Mouse (Mus musculus) layer of hippocampus, postnatal 10 days (tissue): ENCODE measurements at regions not wholly inside any gene's neighbourhood (a gene's known extent, or its start where the extent isn't known, plus 50 kb on each side); places are given as distances from the start of the nearest gene placed in this dataset.
A peak's percentile ranks its signal among the peaks of the same experiment; 100 is the strongest.

Source experiments
- DNase-seq, 2 experiments: peaks; one replicate each; pipeline ENCODE4 v3.0.0; 2021; ENCODE audit warnings: low spot score in 2 of 2

DNA sequence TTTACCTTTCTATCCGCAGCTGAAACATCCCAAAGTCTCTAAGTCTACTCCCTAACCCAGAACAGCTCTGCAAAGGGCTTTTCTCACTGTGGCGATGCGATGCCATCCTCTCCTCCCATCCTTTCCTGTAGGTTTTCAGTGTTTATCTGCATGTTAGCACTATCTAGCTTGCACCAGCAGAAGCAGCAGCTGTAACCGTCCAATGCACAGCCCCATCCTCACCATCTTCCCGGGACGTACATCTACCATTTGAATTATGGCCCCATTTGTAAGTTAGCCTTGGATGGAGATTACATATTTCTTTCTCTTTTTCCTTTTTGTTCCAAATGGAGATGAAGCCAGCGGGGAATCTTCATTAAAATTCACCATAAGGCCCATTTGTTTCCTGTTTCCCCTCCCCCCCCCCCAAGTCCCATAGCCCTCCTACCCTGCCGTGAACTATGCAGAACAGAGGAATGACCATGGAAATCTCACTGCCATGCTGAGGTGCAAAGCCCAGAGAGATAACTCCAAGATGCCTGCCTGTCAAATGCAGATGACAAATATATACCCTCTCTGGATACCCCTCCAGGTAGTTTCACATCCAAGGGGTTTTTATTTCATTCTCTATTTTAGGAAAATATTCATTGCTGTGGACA lies 525.5 kb upstream of the Id4 start:
- no peak for DNase-seq

DNA sequence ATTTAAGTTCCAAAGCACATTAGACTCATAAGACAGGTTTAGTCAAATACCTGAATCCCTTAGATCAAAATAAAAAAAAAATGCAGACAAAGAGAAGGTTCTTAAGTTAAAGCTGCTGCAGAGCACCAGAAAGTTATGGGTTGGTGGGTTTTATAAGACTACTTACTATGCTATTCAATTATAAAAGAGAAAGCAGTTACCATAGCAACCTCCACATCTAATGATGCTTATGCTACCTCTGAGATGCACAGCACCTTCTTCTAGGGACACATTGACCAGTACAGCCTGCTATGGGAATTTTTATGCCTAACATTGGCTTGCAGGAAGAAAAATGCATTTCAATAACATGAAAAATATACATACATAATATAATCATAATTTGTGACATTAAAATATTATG lies 512.1 kb upstream of the Id4 start:
- DNase-seq = no peak

DNA sequence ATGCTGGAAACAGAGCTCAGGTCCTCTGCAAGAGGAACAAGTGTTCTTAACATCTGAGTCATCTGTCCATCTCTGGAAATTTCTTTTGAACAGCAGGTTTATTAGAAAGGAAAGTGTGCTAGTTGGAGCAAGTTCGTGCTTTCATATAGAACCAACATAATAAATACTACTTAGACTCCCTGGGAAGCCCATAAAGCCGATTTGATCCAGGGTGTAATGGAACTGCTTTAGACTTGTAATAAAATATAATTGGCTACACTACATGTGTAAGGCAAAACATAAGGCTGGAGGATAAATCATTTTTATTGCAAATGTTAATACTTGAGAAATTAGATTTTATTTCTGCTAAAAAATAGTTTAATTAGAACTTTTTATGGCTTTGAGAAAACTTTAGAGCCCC lies 510.0 kb upstream of the Id4 start:
- no peak for DNase-seq

DNA sequence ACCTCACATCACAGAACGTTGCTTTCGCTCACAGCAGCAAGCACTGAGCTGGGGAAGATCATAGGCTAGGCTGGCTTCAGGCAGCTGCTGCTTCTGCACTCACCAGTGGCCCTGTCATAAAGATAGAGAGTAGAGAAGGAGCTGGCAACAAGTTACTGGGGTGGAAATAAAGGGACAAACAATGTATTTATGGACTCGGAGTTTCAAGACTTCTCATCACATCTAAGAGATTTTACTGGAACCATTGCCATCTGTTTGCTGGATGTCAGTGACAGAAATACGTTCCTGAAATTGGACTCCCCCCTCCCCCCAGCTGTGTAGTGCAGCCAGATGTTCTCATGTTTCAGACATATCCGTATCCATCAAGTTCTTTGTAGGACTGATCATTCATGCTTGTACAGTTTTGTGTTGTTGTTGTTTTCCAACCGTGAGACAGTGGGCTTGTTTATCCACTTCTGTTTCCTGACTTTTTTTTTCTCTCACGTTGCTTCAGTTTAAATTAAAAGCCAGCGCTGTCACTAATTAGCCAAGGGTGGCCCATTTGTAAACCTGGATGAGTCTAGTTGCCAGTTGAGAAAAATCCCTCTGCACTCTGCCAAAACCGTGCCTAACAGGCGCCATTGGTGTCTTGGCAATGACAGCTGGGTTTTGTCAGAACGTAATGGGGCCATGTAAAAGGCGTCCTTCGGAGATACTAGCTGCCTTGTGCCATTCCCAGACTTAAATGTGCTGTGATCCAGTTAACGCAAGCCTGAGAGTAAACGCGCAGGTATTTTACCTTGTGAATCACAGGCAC lies 496.0 kb upstream of the Id4 start:
- no peak for DNase-seq

DNA sequence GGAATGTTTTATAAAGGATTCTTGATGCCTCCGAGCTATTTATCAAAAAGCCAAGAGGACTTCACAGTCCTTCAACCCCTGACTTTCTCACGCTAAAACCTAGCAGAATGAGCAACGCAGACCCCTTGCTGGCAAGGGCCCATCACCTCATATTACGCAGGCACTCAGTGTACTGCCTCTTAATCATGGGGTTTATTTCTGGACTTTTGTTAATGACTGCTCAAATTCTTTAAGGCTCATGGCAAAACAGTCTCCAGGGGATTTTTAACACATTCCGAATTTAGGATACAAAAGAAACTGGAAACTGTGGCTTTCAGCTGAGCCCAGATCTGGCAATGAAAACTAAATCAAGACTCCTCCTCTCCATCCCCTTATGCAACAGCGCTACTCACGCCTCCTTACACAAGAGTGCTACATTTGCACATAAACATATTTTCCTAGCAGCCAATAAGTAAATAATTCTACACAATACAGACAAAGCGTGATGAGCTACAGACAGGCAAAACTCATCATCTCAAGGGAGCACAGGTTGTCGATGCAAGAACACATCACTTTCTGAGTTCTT lies 492.0 kb upstream of the Id4 start:
- no peak for DNase-seq

DNA sequence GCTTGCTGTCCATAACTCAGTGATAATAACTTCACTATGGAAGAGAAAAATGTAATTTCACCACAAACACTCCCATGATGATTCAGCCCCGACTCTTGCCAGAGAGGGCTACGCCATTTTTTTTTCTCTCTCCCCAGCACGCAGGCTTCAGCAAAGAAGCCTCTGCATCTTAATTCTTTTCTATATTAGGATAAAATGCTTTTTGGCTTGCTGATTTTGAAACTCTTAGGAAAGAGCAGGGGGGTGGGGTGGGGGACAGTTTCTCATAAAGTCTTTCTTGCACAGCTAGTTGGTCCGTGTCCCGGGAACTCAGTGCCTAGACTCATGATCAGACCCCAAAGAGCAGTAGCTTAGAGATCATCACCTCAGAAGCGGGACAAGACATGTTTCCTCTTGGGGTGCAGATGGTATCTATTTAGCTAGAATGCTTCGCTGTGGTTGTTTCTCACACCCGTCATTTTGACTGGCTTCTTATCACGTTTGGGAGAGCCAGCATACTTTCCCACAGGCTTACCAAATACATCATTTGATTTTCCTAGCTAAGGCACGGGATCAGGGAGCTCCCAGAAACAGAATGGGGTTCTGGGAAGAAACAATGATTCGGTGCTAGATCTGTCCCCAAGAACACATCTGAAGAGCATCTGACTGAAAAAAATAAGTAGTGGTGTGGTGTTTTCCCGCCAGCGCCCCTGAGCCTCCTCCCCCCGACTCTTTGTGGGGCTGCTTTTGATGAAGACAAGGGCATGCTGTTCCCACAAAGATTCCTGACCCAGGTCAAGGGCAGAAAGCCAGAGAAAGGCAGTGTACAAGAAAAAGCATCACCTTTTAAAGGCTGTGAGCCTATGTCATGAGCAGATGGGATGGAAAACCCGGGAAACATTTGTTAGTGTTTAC lies 483.6 kb upstream of the Id4 start:
- peak; percentile 5 to 13 for DNase-seq

DNA sequence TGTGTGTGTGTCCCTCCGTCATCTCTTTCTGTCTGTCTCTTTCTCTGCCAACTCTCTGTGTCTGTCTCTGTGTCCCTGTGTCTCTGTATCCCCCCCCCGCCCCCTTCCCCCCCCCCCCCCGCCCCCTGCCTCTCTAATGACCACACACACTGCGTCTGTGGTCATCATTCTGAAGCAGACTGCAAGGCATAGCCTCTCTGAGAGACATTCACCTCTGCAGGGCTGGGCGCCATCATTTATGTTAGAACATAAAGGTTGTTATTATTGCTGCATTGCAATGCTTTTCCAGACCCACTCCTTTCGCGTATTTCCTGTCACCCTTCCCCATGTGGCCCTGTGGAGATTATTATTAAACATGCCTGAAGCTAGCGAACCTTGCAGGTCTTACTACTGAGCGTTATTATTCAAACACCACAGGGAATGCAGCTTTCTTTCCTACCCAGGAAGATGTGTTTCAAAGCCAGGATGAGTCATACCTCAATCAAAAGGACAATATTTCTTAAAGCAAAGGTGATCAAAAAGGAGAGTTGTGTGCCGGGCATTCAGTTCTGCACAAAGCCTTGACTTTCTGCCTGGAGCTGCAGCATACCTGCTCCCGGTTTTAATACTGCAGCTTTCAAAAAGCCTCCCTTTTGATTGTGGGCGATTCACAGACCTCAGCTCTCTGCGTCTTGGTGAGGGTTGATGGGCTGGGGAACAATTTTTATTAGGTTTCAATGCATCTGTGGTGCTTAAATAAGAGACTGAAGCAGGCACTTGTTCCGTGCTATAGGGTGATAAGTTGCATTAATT lies 482.6 kb upstream of the Id4 start:
- no peak for DNase-seq

DNA sequence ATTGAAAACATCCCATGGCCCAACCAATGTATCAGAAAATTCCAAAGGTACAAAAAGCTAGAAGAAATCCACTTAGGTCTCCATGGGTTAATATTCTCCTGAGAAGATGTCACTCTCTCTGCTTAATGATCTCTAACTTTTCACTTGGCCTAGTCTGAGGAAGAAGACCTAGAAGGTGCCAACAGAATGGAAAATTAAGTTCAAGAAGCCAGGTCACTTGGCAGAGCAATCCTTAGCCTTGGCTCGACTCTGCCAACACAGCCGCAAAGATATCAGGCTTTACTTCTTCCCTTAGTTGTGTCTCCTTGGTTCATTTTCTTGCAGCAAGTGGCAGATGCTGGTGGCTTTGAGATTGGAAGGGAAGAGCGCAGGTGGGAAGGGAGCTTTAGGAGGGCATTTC lies 476.6 kb upstream of the Id4 start:
- DNase-seq = no peak

DNA sequence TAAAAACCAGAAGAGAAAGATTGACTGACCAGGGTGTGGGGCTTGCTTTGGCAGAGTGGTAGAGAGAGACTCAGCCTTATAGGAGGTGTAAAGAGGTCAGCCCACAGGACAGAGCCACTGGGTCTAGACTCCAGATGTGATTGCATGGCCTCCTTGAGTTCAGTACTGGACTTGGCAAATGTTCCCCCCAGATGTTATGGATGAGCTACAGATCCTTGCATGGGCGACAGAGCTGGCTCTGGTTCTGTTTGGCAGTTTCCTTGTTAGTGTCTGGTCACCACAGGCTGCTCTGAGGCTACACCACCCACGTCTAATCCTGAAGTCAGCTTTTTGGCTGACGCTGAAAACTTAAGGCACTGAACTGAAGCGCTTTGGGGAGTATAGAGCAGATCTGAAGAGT lies 463.2 kb upstream of the Id4 start:
- no peak for DNase-seq

DNA sequence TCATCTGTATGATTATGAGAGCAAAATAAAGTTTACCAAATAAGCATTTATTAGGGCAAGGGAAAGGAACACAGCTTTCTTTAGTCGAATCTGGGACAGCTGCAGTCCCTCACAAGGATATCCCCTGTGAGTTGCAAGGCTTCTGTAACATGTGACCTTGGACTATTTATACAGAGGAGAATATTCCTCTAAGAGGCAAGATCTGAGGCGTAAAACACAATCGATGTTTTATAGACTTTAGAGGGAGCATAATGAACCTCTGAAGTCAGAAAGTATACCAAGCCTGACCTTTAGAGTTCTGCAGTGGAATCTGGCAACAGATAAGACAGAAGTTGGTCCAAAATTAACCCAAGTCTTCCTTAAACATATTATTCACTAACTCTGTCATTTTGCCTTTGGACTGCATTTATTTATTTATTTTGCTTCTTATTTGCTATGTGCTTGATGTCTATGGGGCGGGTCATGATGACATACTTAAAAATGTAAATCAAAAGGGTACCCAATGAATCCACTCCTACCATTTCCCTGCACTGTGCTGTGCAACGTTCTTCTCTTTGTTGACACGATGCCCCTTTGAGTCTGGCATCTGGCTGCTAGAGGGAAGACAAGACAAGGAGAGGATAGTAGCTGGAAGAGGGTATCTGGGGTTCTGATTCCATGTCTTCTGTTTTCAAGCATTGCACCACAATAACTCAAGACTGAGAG lies 449.2 kb upstream of the Id4 start:
- DNase-seq = no peak

DNA sequence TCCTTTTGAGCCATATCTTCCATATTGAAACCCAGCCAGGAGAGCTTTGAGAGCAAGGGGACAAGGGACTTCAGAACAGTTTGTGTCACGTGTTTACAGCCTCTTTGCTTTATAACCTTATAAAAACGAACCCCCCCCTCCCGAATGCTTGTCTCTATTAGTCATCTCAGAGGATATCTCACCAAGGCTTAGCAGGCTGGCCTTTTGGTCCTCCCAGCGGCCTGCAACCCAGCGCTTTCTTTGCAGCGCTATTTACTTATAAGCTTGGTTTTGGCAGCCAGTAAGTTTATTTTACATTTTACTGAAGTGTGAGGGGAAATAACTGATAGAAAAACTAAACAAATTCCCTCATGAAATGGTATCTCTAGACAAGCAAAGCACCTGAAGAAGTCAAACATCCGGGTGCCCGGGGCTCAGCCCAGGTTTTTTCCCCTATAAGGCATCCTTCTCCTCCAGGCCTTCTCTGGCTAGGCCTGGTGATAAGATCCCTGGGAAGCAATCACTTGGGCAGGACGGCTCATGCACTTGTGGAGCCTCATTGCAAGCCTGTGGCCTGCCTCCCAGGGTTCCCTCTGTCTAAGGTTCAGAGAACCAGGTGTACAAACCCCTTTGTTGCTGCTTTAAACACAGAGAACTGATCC lies 442.0 kb upstream of the Id4 start:
- no peak for DNase-seq

DNA sequence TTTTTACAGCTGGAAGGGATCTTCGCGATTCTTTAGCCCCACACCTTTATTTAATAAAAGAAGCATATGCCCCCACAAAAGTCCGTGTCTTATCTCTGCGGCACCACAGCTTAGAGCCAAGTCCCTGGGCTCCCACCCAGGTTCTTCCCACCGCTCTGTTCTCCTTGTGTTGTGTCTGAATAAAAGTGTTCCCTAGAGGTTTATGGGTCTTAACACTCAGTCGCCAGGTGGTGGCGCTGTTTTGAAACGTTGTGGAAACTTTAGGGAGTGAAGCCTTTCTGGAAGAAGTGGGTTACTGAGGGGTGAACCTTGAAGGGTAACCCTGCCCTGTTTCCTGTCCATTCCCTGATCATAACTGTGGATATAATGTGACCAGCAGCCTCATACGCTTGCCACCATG lies 424.5 kb upstream of the Id4 start:
- DNase-seq = peak; percentile 64 to 71

DNA sequence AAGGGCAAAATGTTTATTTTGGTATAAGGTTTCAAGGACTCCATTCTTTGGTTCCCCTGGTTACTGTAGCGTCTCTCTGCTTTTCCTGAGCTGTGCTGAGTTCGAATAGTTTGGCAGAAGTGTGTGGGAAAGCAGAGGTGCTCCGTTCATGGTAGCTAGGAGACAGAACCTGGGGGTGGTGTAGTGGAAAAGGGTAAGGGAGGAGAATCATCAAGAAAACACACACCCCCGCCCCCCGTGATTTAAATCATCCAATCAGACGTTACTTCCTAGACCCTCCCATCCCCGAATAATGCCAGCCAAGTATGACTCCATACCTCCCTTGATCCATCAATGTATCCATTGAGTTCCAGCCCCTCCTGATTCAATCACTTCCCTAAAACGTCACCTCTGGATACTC lies 418.6 kb upstream of the Id4 start:
- DNase-seq = no peak

DNA sequence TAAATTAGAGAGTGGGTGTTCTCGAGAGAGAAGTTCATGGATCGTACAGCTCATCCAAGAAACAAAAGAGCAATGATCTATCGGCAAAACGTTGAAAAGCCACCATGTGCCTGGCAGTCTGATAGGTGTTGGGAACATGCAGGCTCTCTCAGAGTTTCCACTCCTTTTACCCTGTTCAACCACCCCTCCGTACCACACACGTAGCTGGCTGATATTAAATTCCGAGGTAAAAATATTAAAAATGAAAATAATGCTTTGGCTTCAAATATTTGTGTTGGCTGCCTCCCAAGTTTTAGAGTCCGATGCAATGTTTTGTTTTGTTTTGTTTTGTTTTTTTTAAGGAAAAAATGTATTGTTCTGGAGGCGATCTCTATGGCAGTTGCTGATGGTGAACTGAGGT lies 418.0 kb upstream of the Id4 start:
- DNase-seq = no peak

DNA sequence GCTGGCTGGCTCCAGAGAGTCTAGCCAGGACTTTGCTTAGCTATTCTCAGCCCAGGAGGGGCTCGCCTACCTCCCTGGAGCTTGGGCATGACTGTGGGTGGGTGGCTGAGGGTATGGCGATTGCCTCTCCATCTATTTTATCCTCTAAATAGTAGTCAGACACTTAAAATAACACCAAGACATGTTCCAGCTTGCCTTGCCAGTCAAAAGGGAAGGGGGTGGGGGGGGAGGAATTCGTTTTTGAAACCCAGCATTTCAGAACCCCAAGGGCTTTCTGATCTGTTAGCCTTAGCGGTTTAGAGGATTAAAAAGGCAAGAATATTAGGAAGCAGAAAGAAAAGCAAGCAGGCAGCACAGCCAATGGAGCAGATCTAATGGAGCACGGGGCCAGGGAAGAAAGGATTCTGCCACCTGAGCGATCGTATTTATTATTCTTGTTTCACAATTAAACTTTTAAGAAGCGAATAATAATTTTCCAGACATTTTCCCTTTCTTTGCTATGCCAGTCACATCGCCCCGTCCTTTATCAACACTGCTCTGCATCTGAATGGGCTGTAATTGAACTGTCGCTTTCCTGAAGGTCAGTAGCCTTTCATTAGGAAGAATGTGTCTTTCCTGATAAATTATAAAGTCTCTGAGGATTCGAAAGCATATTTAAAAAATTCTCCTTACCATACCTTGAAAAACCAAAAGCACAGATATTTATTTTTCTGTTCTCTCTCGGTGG lies 417.3 kb upstream of the Id4 start:
- no peak for DNase-seq

DNA sequence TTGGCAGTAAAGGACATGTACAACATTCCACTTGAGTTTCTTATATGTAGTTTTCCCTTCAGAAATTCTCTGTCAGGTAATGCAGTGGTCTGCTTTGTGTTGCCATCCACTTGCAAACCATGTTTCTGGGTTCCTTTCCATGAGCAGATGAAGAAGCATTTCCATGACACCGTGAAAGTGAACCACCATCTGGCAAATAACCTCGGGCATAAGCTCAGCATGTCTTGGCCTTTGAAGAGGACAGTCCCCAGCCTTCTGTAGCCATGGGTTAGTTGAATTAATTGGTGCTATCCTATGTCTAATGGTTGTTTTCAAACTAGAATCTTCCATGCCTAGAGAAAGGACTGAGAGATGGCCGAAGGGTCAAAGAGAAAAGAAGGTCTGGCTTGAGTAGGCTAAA lies 414.3 kb upstream of the Id4 start:
- no peak for DNase-seq

DNA sequence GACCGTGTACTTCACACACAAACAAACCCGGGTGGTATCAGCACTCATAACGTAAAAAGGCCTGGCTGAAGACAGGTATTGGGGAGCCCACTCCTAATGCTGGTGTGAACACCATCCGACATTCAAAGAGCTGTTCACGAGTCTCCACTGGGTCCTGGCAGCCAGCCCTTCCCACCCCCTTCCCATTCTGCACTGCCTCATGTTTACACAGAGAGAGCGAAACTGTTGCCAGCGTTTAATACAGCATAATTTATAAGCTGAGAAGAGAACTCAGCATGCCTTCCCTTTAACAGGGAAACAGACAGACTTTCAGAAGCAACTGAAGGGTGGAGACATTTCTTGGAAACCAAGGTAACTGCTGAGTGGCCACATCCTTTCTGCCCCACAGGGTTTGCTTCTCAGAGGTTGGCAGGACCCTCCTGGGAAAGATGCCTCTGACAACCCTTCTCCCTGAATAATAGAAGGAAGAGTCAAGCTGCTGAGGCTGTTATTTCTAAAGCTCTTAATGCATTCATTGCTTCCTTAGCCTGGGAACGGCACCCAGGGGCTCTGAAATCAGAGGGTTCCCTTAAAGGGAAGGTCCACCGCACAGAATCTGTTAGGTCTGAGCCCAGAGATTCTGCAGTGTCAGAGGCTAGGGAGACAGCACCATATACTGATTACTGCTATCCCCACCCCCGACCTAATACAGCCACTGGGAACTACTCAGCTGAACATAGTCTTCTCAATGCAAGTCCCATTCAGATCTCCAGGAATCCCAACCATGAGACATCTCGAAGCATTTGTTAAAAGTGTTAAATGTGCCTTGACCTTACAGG lies 412.4 kb upstream of the Id4 start:
- DNase-seq = peak; percentile 62 to 72

DNA sequence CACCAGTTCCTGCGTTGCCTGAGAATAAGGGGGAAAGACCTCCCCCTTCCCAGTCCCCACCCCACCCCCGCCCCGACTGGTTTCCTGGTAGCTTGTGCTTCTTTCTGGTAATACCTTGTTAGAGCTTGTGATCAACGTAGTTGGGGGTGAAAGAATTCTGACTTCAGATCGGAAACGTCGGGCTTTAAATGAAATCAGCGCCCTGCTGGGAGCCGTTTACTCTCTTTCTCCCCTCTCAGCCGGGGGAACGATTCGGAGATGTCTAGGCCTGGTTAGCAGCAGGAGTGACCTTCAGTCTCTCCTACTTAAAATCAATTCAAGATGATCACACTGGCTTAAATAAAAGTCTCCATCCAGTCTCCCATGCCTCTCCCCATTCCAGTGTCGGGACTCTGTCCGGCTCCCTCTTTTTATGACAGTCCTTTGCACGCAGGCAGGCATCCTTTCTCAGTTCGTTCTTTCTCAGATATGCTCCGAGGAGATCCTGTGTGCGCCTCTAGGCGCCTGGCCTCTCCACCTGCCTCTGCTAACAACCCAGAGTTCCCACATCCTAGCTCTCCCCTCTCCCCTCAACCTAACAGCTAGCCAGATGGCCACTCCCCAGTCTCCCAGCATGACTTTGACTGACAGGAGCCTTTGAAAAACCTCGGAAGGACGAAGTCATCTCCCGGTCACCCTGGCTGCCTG lies 405.5 kb upstream of the Id4 start:
- DNase-seq = no peak
